Mouse (Mus musculus) lung, embryonic 14.5 days (tissue): ENCODE data around the gene Gm17555. TPM values are rescaled to one million over a fixed set of nuclear protein-coding genes. Genes with fewer than 3 reads are reported as not detected.

Source experiments
- ATAC-seq: fragments of 200-750 bp; cut with Nextera tagmentation; 2 replicates; pipeline ENCODE4 v1.8.0; 2017; ENCODE audit warnings: mild to moderate bottlenecking, moderate TSS enrichment, moderate library complexity; ENCODE audit not compliant: insufficient read depth
- DNase-seq: peaks from one replicate; pipeline ENCODE4 v3.0.0-alpha.2; 2015
- H3K27ac ChIP-seq: fragments of 300-500 bp; sonication (generic); 2 replicates; pipeline ENCODE4 v1.5.1; 2014; ENCODE audit warnings: low read depth, mild to moderate bottlenecking, moderate library complexity
- H3K27me3 ChIP-seq: fragments of 300-500 bp; sonication (generic); 2 replicates; pipeline ENCODE4 v1.6.1; 2014; ENCODE audit warnings: low read length, control low read depth; ENCODE audit not compliant: insufficient read depth
- H3K36me3 ChIP-seq: fragments of 300-500 bp; sonication (generic); 2 replicates; pipeline ENCODE4 v1.6.1; 2014; ENCODE audit warnings: control low read depth; ENCODE audit not compliant: insufficient read depth
- H3K4me1 ChIP-seq: fragments of 300-500 bp; sonication (generic); 2 replicates; pipeline ENCODE4 v1.6.1; 2014; ENCODE audit warnings: antibody characterized with exemption, control low read depth; ENCODE audit not compliant: insufficient read depth
- H3K4me2 ChIP-seq: fragments of 300-500 bp; sonication (generic); 2 replicates; pipeline ENCODE4 v1.6.1; 2014; ENCODE audit warnings: mild to moderate bottlenecking
- H3K4me3 ChIP-seq: fragments of 300-500 bp; sonication (generic); 2 replicates; pipeline ENCODE4 v1.5.1; 2014; ENCODE audit warnings: low read depth, low read length
- H3K9ac ChIP-seq: fragments of 300-500 bp; sonication (generic); 2 replicates; pipeline ENCODE4 v1.6.1; 2014
- H3K9me3 ChIP-seq: fragments of 300-500 bp; sonication (generic); 2 replicates; pipeline ENCODE4 v1.6.1; 2016; ENCODE audit warnings: low read depth, low read length, control low read depth
- CTCF ChIP-seq: IDR thresholded peaks from 2 replicates; pipeline ENCODE4 v1.5.1; 2016; ENCODE audit warnings: antibody characterized with exemption, low read depth
- WGBS: fragments of 180-500 bp; shearing (Covaris S2); extraction: QIAGEN DNeasy Blood & Tissue Kit; methylation state at CpG from one replicate; pipeline ENCODE4 v1.1.7; 2014; 5-methylcytosine and 5-hydroxymethylcytosine counted together
- polyA plus RNA-seq: library from polyadenylated mRNA; unstranded; fragments of >200 nt; fragmentation: Nextera tagmentation; extraction: Ambion mirVana; gene quantifications from 2 replicates; pipeline ENCODE4 v1.2.1, GENCODE M21; 2014

Gm17555 gene
- polyA plus RNA-seq, 1 experiment from 2014 or later = not detected

DNA sequence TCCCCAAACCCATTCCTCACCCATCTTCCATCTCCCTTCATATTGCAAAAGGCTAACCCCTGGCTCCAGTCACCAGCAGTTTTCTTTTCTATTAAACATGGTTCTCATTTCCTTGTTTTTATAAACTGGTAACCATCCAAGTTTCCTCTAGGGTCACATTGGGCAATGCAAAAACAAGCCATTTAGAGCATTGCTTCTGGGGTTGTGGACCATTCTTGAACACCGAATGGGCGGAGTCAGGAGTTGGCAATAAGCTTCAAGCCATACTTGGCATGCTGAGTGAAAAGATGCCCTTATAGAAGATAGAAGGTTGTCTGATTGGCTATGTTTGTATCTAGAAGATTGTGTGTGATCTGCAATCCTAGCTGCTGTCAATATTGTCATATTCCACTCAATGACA, 33.6 kb downstream of the Gm17555 start:
- H3K4me2 ChIP-seq = no peak overlapping the region
- no peaks in the 10 kb centered on the region for H3K36me3 ChIP-seq
- no peaks in the 10 kb centered on the region for H3K9me3 ChIP-seq
- DNase-seq (no peak), ATAC-seq (no peak)
- H3K4me3 ChIP-seq = no peak overlapping the region
- no peaks in the 10 kb centered on the region for H3K4me1 ChIP-seq
- H3K9ac ChIP-seq = no peak overlapping the region
- H3K27ac ChIP-seq = no peak overlapping the region
- H3K27me3 ChIP-seq = no peaks in the 10 kb centered on the region
- WGBS = 95% methylated on average over 2 of the region's 2 CpGs
- TF ChIP-seq CTCF = no peak

DNA sequence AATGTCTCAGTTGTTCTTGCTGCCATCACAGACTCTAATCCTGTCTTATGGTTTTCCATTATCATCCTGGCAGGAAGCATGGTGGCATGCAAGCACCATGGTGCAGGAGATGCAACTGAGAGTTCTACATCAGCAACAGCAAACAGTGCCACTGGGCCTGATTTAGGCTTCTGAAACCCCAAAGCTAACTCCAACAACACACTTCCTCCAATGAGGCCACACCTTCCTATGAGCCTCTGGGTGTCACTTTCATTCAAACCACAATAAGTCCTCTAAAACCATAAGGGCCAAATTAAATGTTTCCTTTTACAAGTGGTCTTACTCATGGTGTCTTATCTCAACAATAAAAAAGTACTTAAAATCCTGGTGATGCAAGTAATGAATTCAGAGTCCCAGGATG, 37.3 kb downstream of the Gm17555 start:
- Histone ChIP-seq H3K36me3 (no peaks in the 10 kb centered on the region), H3K4me2 (no peak overlapping the region), H3K9ac (no peak overlapping the region), H3K4me1 (no peaks in the 10 kb centered on the region), H3K9me3 (no peaks in the 10 kb centered on the region), H3K27ac (no peak overlapping the region), H3K4me3 (no peak overlapping the region), H3K27me3 (no peaks in the 10 kb centered on the region)
- DNase-seq = no peak
- ATAC-seq = no peak
- TF ChIP-seq CTCF = no peak

Other genes with a start within 250 kb of the Gm17555 start
- gene Fgf7, start 180.4 kb upstream of the Gm17555 start, polyA plus RNA-seq = 5.7 and 6.3 TPM in 2 replicates
- gene Fam227b, start 63.1 kb upstream of the Gm17555 start, polyA plus RNA-seq = not detected in 2 replicates
- gene Dtwd1, start 63.0 kb upstream of the Gm17555 start, polyA plus RNA-seq = 25.0 and 26.1 TPM in 2 replicates